Mouse (Mus musculus) C2C12 (cell line): ENCODE data around the gene Ccl11.

ENCODE experiments used
- CEBPB ChIP-seq: IDR thresholded peaks from one replicate; pipeline ENCODE4 v1.6.1; 2011; ENCODE audit warnings: low read depth, mild to moderate bottlenecking, control low read depth, moderate library complexity
- CTCF ChIP-seq: IDR thresholded peaks from one replicate; pipeline ENCODE4 v1.5.1; 2011; ENCODE audit not compliant: control insufficient read depth, insufficient read depth, insufficient read length
- FOSL1 ChIP-seq: IDR thresholded peaks from one replicate; pipeline ENCODE4 v1.8.0; 2011; ENCODE audit warnings: mild to moderate bottlenecking, low read length; ENCODE audit not compliant: poor library complexity, insufficient read depth, severe bottlenecking
- MAX ChIP-seq: IDR thresholded peaks from one replicate; pipeline ENCODE4 v1.6.1; 2011; ENCODE audit warnings: mild to moderate bottlenecking, control low read depth
- MYOG ChIP-seq: IDR thresholded peaks from one replicate; pipeline ENCODE4 v1.6.1; 2011; ENCODE audit not compliant: control insufficient read depth, insufficient read length; ENCODE audit errors: extremely low read depth
- USF1 ChIP-seq: IDR thresholded peaks from one replicate; pipeline ENCODE4 v1.6.1; 2011; ENCODE audit warnings: low read depth, mild to moderate bottlenecking, control low read depth, moderate library complexity

DNA sequence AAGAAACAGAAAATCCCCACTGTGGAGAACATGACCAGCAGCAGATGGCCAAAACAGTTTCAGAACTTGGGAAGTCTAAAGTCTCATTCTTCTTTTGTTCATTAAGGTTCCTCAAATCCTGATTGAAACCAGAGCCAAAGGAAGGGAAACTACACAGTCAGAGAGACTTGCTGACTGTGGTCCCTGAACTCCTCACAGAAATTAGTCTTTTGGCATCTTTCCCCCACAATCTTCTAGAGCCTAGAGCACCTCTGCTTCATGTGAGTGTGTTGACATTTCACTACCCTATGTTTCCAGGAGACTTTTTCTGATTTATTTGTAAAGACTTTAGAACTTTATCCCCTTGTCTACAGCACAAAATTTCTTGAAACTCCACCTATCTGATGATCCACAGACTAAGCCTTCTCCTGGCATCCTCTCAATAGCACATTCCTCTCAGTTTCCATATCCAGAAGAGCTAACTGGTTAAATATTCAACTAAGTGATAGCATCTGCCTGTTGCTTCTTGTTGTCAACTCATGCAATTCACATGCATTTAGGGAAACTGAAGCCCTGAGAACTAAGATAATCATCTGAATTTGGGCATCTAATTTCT is 20.6 kb downstream of the Ccl11 start:
- TF ChIP-seq CTCF (no peak), MAX (no peak), MYOG (no peak), USF1 (no peak), FOSL1 (no peak), CEBPB (no peak)
